Mouse (Mus musculus) B cell, adult 2 months (primary cell): ENCODE data around the gene Lrrc23.
A peak's percentile ranks its signal among the peaks of the same experiment; 100 is the strongest.
"Not testable (repeated sequence)": the region's sequence is repeated elsewhere in the genome, so short reads cannot be mapped to it uniquely, and the experiment has no call there.

Experiments used
- DNase-seq, 2 experiments: peaks; one replicate each; pipeline ENCODE4 v3.0.0; 2022

Lrrc23 gene

GRCm38 (mm10) chr6:124807366-124807765 lies 27.8 kb upstream of the Lrrc23 start:
- no peak for DNase-seq

GRCm38 (mm10) chr6:124806446-124807140 lies 27.1 kb upstream of the Lrrc23 start:
- DNase-seq = no peak

- peak; percentile 93 to 95 for DNase-seq
Observed at GRCm38 (mm10) chr6:124805341-124806321, 26.1 kb upstream of the Lrrc23 start.

- DNase-seq = no peak
Observed at GRCm38 (mm10) chr6:124804341-124804740, 24.8 kb upstream of the Lrrc23 start.

GRCm38 (mm10) chr6:124803691-124804090 lies 24.2 kb upstream of the Lrrc23 start:
- not testable (repeated sequence) for DNase-seq

- DNase-seq = no peak
Observed at GRCm38 (mm10) chr6:124803061-124803460, 23.5 kb upstream of the Lrrc23 start.

GRCm38 (mm10) chr6:124802400-124802799 lies 22.9 kb upstream of the Lrrc23 start:
- not testable (repeated sequence) for DNase-seq

GRCm38 (mm10) chr6:124796200-124796599 lies 16.7 kb upstream of the Lrrc23 start:
- no peak for DNase-seq

- DNase-seq = no peak
Observed at GRCm38 (mm10) chr6:124795781-124796180, 16.3 kb upstream of the Lrrc23 start.

- no peak for DNase-seq
Observed at GRCm38 (mm10) chr6:124791911-124792310, 12.4 kb upstream of the Lrrc23 start.

- DNase-seq = no peak
Observed at GRCm38 (mm10) chr6:124790121-124790520, 10.6 kb upstream of the Lrrc23 start.

GRCm38 (mm10) chr6:124789519-124789918 lies 10.0 kb upstream of the Lrrc23 start:
- DNase-seq = no peak

- no peak for DNase-seq
Observed at GRCm38 (mm10) chr6:124787722-124788121, 8.2 kb upstream of the Lrrc23 start.

GRCm38 (mm10) chr6:124786756-124787420 lies 7.4 kb upstream of the Lrrc23 start:
- no peak for DNase-seq

- DNase-seq = peak; percentile 71 to 72
Observed at GRCm38 (mm10) chr6:124782436-124782835, 2.9 kb upstream of the Lrrc23 start.

GRCm38 (mm10) chr6:124780917-124781316 lies 1.4 kb upstream of the Lrrc23 start:
- no peak for DNase-seq

GRCm38 (mm10) chr6:124779984-124780416 lies 473 bp upstream of the Lrrc23 start:
- DNase-seq = no peak

GRCm38 (mm10) chr6:124770511-124770910 lies 9.0 kb downstream of the Lrrc23 start:
- no peak for DNase-seq

- DNase-seq = no peak
Observed at GRCm38 (mm10) chr6:124770013-124770412, 9.5 kb downstream of the Lrrc23 start.

GRCm38 (mm10) chr6:124769101-124769765 lies 10.3 kb downstream of the Lrrc23 start, which contains the start of gene Eno2:
Gene Eno2, minus strand, starts transcription at chr6:124769673.
- DNase-seq = peak; percentile 66 to 69

- peak in 1 of 2 experiments; percentile 26 for DNase-seq
Observed at GRCm38 (mm10) chr6:124768704-124769044, 10.9 kb downstream of the Lrrc23 start.

- DNase-seq = no peak
Observed at GRCm38 (mm10) chr6:124767920-124768703, 11.4 kb downstream of the Lrrc23 start.
